Mouse (Mus musculus) megakaryocyte-erythroid progenitor cell, adult 5-6 weeks (primary cell): Measurements from ENCODE around the gene Il17a. TPM values are rescaled to one million over a fixed set of nuclear protein-coding genes. Genes with fewer than 3 reads are reported as not detected.
"Not testable (repeated sequence)": the region's sequence is repeated elsewhere in the genome, so short reads cannot be mapped to it uniquely, and the experiment has no call there.

ENCODE experiments used
- ATAC-seq: replicated peaks from 2 replicates; pipeline ENCODE4 v1.8.0; 2016; ENCODE audit warnings: mild to moderate bottlenecking, inconsistent platforms; ENCODE audit not compliant: severe bottlenecking, poor library complexity, low FRiP score, low TSS enrichment
- total RNA-seq, 2 experiments: library from RNA; stranded (forward) in 1 of 2; stranded (reverse) in 1 of 2; fragments of 200-1000, 215-1000 nt in 1 of 2; fragments of >200 nt in 1 of 2; fragmentation: Nextera tagmentation in 1 of 2; gene quantifications; 2 replicates each; pipeline ENCODE4 v1.2.3; 2014 to 2017

The Il17a gene
- total RNA-seq (2014; fragmentation: Nextera tagmentation): not detected in 2 replicates
- total RNA-seq (2017): not detected in 2 replicates

- no peak for ATAC-seq
Observed at GRCm38 (mm10) chr1:20730903-20731302, at the start of gene Il17a. Il17a (plus strand) TSS chr1:20730905.

DNA sequence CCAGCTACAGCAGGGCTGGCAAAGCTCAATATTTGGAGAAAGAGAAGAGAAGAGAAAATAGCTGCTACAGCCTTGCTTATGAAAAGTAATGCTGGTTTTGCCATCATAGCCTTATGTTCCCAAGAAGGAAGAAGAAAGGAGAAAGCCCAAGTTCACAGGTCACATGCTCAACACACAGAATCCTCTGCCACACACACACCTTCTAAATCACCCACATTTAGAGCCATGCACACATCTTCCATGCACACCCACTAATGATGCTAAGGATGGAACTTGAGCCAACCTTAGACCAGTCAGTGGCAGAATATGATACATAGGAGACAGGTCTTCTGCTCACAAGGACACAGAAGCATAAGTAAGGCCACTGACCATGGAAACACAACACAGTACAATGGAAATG lies 47.9 kb upstream of the Il17a start:
- ATAC-seq: no peak

GRCm38 (mm10) chr1:20683386-20683785 lies 47.3 kb upstream of the Il17a start:
- no peak for ATAC-seq

GRCm38 (mm10) chr1:20683853-20684252 lies 46.9 kb upstream of the Il17a start:
- ATAC-seq: no peak

DNA sequence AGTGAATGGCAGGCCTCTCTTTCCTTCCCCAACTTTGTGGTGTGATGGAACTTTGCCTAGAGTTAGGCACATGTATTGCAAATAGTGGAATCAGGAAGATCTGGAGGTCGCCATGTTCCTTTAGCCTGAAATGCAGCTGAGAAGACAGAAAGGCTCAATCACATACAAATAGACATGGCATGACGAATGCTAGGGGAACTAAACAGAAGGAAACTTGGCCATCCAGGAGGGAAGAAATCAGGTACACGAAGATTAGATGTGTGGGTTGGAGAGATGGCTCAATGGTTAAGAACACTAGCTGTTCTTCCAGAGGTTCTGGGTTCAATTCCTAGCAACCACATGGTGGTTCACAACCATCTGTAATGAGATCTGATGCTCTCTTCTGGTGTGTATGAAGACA lies 46.3 kb upstream of the Il17a start:
- no peak for ATAC-seq

DNA sequence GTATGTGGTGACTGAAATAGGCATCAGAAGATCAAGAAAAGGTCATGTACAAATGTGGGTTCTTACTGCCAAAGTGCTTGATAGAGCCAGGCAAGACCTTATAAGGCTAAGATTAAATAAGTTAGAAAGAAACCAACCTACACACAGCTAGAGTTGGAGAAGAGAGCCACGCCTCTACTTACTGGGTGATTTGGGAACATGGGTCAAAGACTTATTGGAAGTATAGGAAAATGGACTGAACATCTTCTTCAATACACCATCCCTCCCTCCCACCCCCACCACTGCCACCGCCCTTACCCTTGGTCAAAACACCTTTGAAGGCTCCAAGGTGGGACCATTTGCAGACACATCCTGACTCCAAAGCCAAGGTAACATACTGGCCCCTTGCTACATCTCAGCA lies 45.3 kb upstream of the Il17a start:
- ATAC-seq: no peak

GRCm38 (mm10) chr1:20685907-20686306 lies 44.8 kb upstream of the Il17a start:
- no peak for ATAC-seq

GRCm38 (mm10) chr1:20691336-20691735 lies 39.4 kb upstream of the Il17a start:
- no peak for ATAC-seq

GRCm38 (mm10) chr1:20693634-20694313 lies 36.9 kb upstream of the Il17a start:
- ATAC-seq: no peak

GRCm38 (mm10) chr1:20700011-20700410 lies 30.7 kb upstream of the Il17a start:
- ATAC-seq: no peak

DNA sequence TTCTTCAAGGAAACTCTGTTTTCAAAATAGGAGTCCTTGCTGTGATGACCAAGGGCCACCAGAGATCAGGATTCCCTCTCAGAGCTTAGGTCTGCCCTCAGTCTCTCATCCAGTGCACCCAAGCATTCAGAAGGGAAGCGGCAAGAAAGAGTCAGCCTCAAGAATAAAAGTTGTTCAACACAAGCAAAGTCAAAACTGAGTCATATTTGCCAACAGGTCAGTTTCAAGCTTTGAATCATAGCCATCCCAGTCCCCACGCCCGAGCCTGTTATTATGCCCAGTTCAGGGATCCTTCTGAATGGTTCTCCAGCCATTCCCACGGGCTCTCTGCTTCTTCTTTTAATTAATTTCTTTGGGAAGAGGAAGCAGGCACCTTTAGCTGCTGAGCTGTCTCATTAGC lies 5.9 kb downstream of the Il17a start:
- no peak for ATAC-seq

- no peak for ATAC-seq
Observed at GRCm38 (mm10) chr1:20738483-20738882, 7.8 kb downstream of the Il17a start.

DNA sequence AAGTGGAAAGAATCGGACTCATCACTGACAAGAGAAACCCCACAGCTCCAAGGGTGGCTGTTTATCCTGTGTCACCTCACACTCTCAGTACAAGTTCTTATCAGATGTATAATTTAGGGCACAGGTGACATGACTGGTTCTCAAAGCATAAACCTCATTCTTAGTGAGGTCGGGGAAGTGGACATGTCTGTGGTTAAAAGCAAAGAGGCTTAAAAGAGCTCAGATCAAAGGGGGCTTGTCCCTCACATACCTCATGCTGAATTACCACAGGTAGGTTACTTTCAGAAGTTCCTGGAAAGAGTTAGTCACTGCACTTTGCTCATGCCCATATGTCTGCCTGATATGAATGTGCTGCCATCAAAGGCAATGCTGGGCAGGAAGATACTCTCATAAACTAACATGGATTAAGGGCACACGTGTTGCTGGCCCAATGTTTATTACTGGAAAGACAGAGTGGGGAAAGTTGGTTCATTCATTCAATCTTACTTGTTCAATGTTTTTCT lies 9.8 kb downstream of the Il17a start:
- ATAC-seq: no peak

DNA sequence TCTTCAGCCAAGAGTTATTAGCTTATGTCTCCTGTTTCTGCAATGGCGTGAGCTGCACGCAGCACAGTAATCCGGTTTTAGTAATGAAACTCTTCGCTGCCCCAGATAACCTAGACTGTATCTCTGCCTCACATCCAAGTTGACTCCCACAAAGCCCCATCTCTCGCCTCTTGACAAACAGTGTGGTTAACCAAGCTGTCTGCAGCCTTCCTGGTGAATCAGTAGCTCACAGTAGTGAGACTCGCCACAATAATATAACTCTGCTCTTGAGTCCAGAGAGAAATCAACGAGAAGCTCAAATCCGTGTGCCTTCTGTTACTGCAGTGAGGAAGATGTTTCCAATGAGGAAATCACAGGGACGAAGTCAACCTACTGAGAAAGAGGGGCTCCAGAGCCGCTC lies 23.7 kb downstream of the Il17a start:
- no peak for ATAC-seq

GRCm38 (mm10) chr1:20757586-20757985 lies 26.9 kb downstream of the Il17a start:
- no peak for ATAC-seq

DNA sequence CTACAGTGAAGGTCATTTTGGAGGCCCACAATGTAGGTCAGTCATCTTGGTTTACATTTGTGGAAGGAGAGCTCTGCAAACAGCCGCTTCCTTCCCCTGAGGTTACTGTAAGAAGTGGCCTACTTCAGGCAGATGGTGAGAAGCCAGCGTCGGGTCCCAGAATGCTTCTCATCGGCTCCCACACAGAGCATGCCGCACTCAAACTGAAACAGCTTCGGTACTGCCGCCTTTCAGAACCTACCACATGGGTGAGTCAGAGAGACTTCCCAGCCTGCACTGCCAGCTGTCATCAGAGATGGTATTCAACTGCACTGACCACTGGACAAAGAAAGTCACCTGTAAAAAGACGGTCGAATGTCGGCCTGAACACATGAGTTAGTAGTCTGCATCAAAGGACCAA lies 29.1 kb downstream of the Il17a start:
- no peak for ATAC-seq

DNA sequence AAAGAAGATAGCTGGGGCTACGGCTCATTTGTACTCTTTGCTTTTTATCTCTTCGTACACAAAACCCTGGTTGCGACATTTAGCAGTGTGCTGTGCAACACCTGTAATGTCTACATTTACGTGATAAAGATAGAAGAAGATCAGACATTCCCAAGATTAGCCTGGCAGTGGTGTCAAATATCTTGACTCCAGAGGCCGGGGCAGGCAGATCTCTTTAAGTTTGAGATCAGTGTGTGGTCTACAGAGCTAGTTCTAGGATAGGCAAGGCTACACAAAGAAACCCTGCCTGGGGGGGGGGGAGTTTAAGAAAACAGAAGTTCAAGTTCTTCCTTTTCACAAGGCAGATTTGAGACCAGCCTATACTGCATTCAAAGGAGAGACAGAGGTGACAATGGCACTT lies 29.6 kb downstream of the Il17a start:
- ATAC-seq: no peak

GRCm38 (mm10) chr1:20761411-20761810 lies 30.7 kb downstream of the Il17a start:
- no peak for ATAC-seq

DNA sequence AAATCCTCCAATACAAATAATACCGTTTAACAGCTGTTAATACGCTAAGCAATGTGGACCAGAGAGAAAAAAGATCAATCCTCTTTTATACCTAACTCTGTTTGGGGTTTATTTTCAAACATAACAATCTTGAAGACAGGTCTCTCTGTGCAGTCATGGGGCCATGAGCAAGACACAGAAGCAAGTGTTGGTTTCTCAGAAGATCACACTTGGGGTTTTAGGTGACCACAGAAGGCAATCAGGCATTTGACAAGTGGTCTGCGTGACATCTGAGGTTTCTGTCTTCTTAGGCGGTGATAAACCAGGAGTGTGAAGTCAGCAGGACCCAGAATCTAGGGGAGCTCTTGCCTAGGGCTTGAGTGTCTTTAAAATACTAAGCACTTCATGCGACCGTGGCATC lies 35.8 kb downstream of the Il17a start:
- ATAC-seq: no peak

DNA sequence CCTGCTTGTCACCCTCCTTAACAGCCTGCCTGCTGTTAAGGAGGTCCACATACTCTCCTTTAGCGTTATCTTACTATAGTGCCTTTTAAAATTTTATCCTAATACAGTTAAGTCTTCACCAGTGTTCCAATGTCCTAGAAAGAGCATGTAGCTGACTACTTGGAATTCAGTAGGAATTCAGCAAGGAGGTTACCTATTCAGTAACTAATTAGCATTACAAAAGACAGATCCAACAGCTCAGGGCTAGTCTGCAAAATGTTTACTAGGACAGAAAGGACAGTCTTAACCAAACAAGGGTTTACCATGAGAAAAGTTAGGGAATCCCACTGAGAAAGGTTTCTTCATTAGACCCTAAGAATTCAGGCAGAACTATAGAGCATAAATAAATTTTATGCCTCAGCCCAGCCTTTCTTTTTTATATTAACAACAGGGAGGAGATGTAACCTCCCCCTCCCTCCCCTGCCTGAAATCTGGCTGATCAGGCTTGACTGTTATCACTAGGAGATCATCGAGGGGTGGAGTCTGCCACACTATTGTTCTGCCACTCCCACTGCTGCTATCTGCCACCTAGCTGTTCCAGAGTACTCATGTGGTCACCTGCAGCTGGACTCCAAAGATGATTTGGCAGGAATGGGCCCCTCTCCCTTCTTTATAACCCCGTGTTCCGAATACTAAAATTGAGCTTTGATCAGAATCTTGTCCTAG lies 43.5 kb downstream of the Il17a start:
- ATAC-seq: not testable (repeated sequence)

GRCm38 (mm10) chr1:20778366-20778765 lies 47.7 kb downstream of the Il17a start:
- no peak for ATAC-seq
